Mouse (Mus musculus) intestine, embryonic 16.5 days (tissue): ENCODE data around the gene Gm26620. TPM values are rescaled to one million over a fixed set of nuclear protein-coding genes. Genes with fewer than 3 reads are reported as not detected.

ENCODE experiments used
- ATAC-seq: fragments of 200-750 bp; cut with Nextera tagmentation; 2 replicates; pipeline ENCODE4 v1.8.0; 2017; ENCODE audit warnings: moderate TSS enrichment, moderate library complexity
- H3K27ac ChIP-seq: fragments of 300-500 bp; sonication (generic); 2 replicates; pipeline ENCODE4 v1.5.1; 2014; ENCODE audit warnings: mild to moderate bottlenecking, low read length
- H3K27me3 ChIP-seq: fragments of 300-500 bp; sonication (generic); replicated peaks from 2 replicates; pipeline ENCODE4 v1.6.1; 2014; ENCODE audit warnings: low read length, control low read depth, mixed read lengths; ENCODE audit not compliant: control insufficient read depth, insufficient read depth
- H3K36me3 ChIP-seq: fragments of 300-500 bp; sonication (generic); 2 replicates; pipeline ENCODE4 v1.6.1; 2014; ENCODE audit warnings: low read length, control low read depth; ENCODE audit not compliant: control insufficient read depth, insufficient read depth
- H3K4me1 ChIP-seq: fragments of 300-500 bp; sonication (generic); 2 replicates; pipeline ENCODE4 v1.6.1; 2014; ENCODE audit warnings: low read length, control low read depth, mixed read lengths; ENCODE audit not compliant: control insufficient read depth, insufficient read depth
- H3K4me2 ChIP-seq: fragments of 300-500 bp; sonication (generic); 2 replicates; pipeline ENCODE4 v1.6.1; 2014; ENCODE audit warnings: low read depth, low read length, control low read depth
- H3K4me3 ChIP-seq: fragments of 300-500 bp; sonication (generic); 2 replicates; pipeline ENCODE4 v1.5.1; 2014; ENCODE audit warnings: mild to moderate bottlenecking, low read length
- H3K9ac ChIP-seq: fragments of 300-500 bp; sonication (generic); 2 replicates; pipeline ENCODE4 v1.6.1; 2014; ENCODE audit warnings: low read depth, low read length
- H3K9me3 ChIP-seq: fragments of 300-500 bp; sonication (generic); 2 replicates; pipeline ENCODE4 v1.6.1; 2016; ENCODE audit warnings: low read length, control low read depth; ENCODE audit not compliant: control insufficient read depth
- WGBS: fragments of 180-500 bp; shearing (Covaris S2); extraction: QIAGEN DNeasy Blood & Tissue Kit; methylation state at CpG from one replicate; pipeline ENCODE4 v1.1.7; 2014; 5-methylcytosine and 5-hydroxymethylcytosine counted together
- polyA plus RNA-seq: library from polyadenylated mRNA; unstranded; fragments of >200 nt; fragmentation: Nextera tagmentation; extraction: Ambion mirVana; gene quantifications from 2 replicates; pipeline ENCODE4 v1.2.1, GENCODE M21; 2015

Gm26620 gene
- polyA plus RNA-seq, 1 experiment from 2014 or later: 2.4 TPM

DNA sequence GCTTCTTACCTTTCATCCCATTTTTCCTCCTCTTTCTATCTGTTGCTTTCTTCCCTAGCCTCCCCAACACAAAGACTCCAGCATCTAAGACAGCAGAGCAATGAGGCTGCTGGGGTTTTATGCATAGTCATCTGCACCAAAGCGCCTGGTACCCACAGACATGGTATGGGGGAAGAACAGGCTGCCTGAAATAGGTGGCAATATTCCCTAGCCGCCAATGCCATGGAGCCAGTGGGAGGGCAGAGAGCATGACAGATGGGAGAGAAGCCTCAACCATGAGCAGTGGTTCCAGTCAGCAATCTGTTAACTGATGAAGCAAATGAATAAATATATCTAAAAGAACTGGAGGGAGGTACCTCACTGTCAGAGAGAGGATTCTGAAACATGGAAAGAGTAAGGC, 27.5 kb upstream of the Gm26620 start:
- no peak overlapping the region for H3K9ac ChIP-seq
- ATAC-seq: no peak
- WGBS: 80% methylated on average over 2 of the region's 2 CpGs

DNA sequence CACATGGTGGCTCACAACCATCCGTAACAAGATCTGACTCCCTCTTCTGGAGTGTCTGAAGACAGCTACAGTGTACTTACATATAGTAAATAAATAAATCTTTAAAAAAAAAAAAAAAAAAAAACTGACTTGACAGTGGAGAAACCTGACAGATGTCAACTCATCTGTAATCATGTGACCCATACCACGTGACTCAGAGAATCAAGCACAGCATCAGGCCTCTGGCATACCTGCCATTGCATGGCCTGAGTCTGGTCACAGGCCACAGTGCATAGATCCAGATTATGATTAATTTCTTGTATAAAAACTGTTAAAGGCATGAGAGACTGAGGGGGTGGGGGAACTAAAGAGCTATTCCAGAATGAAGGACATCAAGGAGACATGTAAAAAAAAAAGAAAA, 26.0 kb upstream of the Gm26620 start:
- no peaks in the 10 kb centered on the region for H3K4me1 ChIP-seq
- WGBS: 88% methylated on average over 2 of the region's 2 CpGs
- no peaks in the 10 kb centered on the region for H3K9me3 ChIP-seq
- no peaks in the 10 kb centered on the region for H3K36me3 ChIP-seq
- H3K9ac ChIP-seq: no peak overlapping the region
- H3K27me3 ChIP-seq: no peaks in the 10 kb centered on the region
- no peak overlapping the region for H3K27ac ChIP-seq
- ATAC-seq: no peak
- no peak overlapping the region for H3K4me2 ChIP-seq
- no peak overlapping the region for H3K4me3 ChIP-seq

More for the DNA sequence above, 27.5 kb upstream of the Gm26620 start:
- no peak overlapping the region for H3K4me3 ChIP-seq
- H3K27me3 ChIP-seq: no peaks in the 10 kb centered on the region
- no peaks in the 10 kb centered on the region for H3K4me1 ChIP-seq
- no peaks in the 10 kb centered on the region for H3K36me3 ChIP-seq
- H3K9me3 ChIP-seq: no peaks in the 10 kb centered on the region
- H3K4me2 ChIP-seq: no peak overlapping the region
- no peak overlapping the region for H3K27ac ChIP-seq

DNA sequence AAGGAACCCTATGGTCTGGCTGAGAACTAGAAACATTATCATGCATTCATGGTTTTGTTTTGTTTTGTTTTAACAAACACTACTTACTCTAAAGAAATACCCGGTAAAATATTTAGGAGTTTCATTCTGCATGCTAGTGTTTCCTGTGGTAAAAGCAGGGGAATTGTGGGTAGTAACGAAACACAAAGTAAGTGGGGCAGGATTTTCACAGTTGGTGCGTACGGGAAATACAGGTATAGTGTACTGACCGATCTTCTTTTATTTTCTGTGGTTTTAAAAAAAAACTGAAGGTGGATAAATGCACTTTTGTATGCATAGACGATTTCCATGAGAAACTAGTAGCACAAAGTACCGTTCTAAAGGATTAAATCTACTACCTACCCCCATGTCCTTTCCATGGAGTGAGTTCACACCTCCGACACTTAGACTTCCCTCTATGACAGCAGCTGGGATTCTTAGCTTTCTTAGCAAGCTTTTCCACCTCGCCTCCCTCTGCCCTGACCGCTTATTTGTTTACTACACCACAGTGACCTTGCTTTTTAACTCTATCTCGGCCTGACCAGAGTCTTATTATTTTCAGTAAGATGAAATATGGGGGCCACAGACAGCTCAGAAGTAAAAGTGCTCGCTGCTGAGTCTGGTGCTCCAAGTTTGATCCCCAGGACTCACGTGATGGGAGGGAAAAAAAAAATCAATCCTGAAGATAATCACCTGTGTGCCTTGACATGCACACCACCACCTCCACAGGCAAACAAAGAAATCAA, 23.0 kb upstream of the Gm26620 start:
- Histone ChIP-seq H3K4me2 (no peak overlapping the region), H3K27ac (no peak overlapping the region), H3K9me3 (no peaks in the 10 kb centered on the region), H3K27me3 (no peaks in the 10 kb centered on the region), H3K4me1 (no peaks in the 10 kb centered on the region), H3K4me3 (no peak overlapping the region), H3K36me3 (no peaks in the 10 kb centered on the region), H3K9ac (no peak overlapping the region)
- 60% methylated on average over 13 of the region's 13 CpGs for WGBS
- peak; percentile 41; the same call in 1 of the 2 replicates for ATAC-seq

DNA sequence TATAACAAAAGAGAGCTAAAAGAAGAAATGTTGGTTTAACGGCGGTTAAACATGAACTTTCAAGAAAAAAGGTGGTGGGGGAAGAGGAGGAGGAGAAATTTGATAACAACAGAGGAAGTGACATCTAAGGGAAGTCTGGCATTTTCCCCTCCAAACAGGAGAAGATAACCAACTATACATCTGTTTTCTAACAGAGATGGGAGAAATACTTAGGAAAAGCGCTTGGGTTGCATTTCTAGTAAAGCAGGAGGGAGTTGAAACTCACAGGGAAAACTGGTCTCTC, 22.5 kb upstream of the Gm26620 start:
- H3K27ac ChIP-seq: no peak overlapping the region
- H3K4me3 ChIP-seq: no peak overlapping the region
- no peaks in the 10 kb centered on the region for H3K9me3 ChIP-seq
- ATAC-seq: no peak
- no peaks in the 10 kb centered on the region for H3K27me3 ChIP-seq
- no peak overlapping the region for H3K4me2 ChIP-seq
- H3K9ac ChIP-seq: no peak overlapping the region
- WGBS: 56% methylated on average over 3 of the region's 3 CpGs
- no peaks in the 10 kb centered on the region for H3K36me3 ChIP-seq
- no peaks in the 10 kb centered on the region for H3K4me1 ChIP-seq

DNA sequence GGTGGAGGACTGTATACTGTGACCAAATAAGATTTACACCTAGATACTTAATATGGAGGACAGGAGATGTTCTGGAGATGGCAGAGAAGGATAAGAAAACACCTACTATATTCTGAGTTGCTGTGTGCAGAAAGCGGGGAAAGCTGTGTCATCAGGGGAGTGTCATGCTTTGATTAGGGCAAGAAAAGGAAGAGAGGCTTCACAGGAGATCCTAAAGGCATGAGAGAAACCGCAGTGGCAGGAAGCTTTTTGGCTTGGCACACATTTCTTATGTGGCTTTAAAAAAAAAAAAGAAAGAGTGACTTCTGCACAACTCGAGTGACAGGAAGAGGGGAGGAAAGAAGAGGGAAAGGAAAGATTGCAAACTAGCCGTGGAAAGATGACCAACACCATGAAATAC, 21.8 kb upstream of the Gm26620 start:
- Histone ChIP-seq H3K9ac (no peak overlapping the region), H3K36me3 (no peaks in the 10 kb centered on the region), H3K27ac (no peak overlapping the region), H3K27me3 (no peaks in the 10 kb centered on the region), H3K4me2 (no peak overlapping the region), H3K4me3 (no peak overlapping the region), H3K4me1 (no peaks in the 10 kb centered on the region), H3K9me3 (no peaks in the 10 kb centered on the region)
- WGBS: 61% methylated on average over 4 of the region's 4 CpGs
- ATAC-seq: no peak

DNA sequence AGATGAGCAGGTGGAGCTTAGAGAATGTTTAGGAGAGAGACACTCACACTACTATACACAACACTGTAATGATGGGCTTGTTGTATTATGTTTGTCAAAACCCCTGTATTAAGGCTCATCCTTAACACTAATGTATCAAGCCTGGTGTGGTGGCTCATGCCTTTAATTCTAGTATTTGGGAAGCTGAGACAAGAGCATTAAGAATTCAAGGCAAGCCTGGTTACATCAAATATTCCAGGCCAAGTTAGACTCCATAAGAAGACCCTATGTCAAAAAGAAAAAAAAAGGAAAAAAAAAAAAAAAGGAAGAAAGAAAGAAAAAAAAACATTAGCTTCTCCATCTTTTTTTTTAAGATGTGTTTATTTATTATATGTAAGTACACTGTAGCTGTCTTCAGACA, 20.6 kb upstream of the Gm26620 start:
- no peaks in the 10 kb centered on the region for H3K9me3 ChIP-seq
- ATAC-seq: no peak

DNA sequence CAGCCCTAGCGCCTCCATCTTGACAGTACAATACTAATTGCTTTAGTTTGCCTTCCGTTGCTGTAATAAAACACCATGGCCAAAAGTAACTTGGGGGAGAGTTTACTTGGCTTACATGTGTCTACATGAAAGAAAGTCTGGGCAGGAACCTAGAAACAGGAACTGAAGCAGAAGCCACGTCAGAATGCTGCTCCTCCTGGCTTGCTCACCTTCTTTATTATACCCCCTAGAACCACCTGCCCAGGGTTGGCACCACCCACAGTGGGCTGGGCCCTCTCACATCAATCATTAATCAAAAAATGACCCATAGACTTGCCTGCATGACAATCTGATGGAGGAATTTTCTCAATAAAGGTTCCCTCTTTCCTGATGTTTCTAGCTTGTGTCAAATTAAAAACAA, 20.1 kb upstream of the Gm26620 start:
- no peaks in the 10 kb centered on the region for H3K27me3 ChIP-seq
- H3K36me3 ChIP-seq: no peaks in the 10 kb centered on the region
- no peak overlapping the region for H3K9ac ChIP-seq
- 71% methylated on average over 3 of the region's 3 CpGs for WGBS
- H3K9me3 ChIP-seq: no peaks in the 10 kb centered on the region
- ATAC-seq: no peak
- no peak overlapping the region for H3K4me2 ChIP-seq
- no peak overlapping the region for H3K4me3 ChIP-seq
- H3K4me1 ChIP-seq: no peaks in the 10 kb centered on the region
- no peak overlapping the region for H3K27ac ChIP-seq

More for the DNA sequence above, 20.6 kb upstream of the Gm26620 start:
- Histone ChIP-seq H3K27ac (no peak overlapping the region), H3K4me2 (no peak overlapping the region), H3K36me3 (no peaks in the 10 kb centered on the region), H3K4me1 (no peaks in the 10 kb centered on the region), H3K9ac (no peak overlapping the region), H3K27me3 (no peaks in the 10 kb centered on the region), H3K4me3 (no peak overlapping the region)

DNA sequence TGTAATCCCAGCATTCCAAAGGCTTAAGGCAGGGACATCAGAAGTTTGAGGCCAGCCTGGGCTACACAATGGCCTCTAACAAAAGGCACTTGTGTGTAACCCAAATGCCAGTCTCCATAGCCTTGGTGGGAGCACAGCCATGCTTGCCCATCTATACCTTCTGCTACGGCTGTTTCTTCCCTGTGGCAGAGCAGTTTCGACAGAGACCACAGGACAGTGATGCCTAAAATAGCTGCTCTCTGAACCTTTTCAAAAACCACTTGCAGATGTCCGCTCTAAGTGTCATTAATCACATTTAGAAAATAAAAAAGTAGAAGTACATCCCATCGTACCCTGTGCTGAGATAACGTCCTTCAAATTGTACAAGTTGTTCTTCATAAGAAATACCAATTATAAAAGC, 19.5 kb upstream of the Gm26620 start:
- H3K36me3 ChIP-seq: no peaks in the 10 kb centered on the region
- no peaks in the 10 kb centered on the region for H3K27me3 ChIP-seq
- no peak for ATAC-seq
- no peak overlapping the region for H3K4me2 ChIP-seq
- 83% methylated on average over 5 of the region's 5 CpGs for WGBS
- no peak overlapping the region for H3K4me3 ChIP-seq
- no peaks in the 10 kb centered on the region for H3K4me1 ChIP-seq
- H3K9me3 ChIP-seq: no peaks in the 10 kb centered on the region
- no peak overlapping the region for H3K27ac ChIP-seq
- no peak overlapping the region for H3K9ac ChIP-seq

DNA sequence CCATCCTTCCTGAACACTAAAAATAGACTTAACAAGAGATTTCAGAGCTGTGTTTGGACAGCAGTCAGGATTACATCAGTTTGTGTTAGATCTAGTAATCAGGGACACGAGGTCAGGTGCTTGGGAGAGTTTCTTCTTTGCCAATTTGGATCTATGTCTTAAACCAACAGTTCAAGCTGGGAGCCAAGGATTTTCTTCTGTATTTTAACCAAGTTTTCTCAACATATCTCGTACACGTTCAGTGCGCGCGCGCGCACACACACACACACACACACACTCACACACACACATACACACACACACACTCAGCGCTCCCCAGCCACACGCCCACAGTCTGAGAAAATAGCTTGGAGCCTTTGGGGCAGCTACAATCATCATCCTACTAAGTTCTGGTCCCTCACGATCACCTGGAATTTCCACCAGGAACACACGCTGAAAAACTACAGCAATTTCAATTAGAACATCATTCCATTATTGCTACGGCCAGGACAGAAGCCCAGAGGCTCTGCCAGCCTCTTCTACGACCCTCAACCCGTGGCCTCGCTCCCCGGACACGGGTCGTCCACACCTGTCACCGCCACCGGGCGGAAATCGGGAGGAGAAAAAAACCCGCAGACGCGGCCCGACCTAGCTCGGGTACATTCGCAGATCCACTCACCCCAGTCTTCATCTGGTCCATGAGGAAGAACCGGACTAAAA, 17.7 kb upstream of the Gm26620 start:
- no peaks in the 10 kb centered on the region for H3K27me3 ChIP-seq
- H3K4me3 ChIP-seq: peak overlapping the region; percentile 92
- no peaks in the 10 kb centered on the region for H3K4me1 ChIP-seq
- H3K36me3 ChIP-seq: no peaks in the 10 kb centered on the region; the same call in 1 of the 2 replicates
- peak overlapping the region; percentile 85 for H3K27ac ChIP-seq
- H3K9ac ChIP-seq: peak overlapping the region; percentile 85
- H3K4me2 ChIP-seq: peak overlapping the region; percentile 77
- H3K9me3 ChIP-seq: no peaks in the 10 kb centered on the region
- 1% methylated on average over 30 of the region's 30 CpGs for WGBS
- ATAC-seq: peak; percentile 71
